Mouse (Mus musculus) olfactory bulb, adult 2 months (tissue): ENCODE results near the gene Gm28308.

ENCODE experiments used
- CTCF ChIP-seq: fragments of 200-500 bp; IDR thresholded peaks from 2 replicates; pipeline ENCODE4 v1.5.1; 2012; ENCODE audit warnings: low read depth, mild to moderate bottlenecking, low read length, moderate library complexity; ENCODE audit not compliant: insufficient read depth
- POLR2A ChIP-seq: fragments of 200-500 bp; IDR thresholded peaks from 2 replicates; pipeline ENCODE4 v1.6.1; 2012; ENCODE audit warnings: mild to moderate bottlenecking, low read depth, low read length, moderate library complexity; ENCODE audit not compliant: insufficient read depth

DNA sequence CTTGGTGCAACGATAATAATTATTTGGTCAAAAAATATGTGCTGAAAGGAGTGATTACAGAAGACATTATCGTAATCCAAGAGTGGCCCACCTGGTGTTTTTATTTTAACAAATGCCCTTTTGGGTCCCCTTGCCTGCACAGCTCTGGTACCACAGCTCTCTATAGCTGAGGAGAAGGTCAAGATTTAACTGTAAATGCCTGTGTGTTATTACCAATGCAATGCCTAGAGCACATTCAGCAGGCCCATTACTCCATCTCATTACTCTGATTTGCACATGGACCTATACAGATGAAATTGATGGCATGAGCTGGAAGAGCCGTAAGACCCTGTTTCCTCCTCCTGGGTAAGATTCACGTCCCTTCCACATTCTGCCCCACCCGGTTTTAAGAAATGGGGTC lies 74.0 kb downstream of the Gm28308 start:
- TF ChIP-seq CTCF (no peak), POLR2A (no peak)
